Mouse (Mus musculus): ENCODE results near the gene Gm28308.

Gene Gm28308

GRCm38 (mm10) chr6:52166431-52167077 is 46.6 kb downstream of the Gm28308 start:
- no peak for DNase-seq

GRCm38 (mm10) chr6:52165441-52166370 is 47.4 kb downstream of the Gm28308 start:
- peak; percentile 68 to 79 for DNase-seq

GRCm38 (mm10) chr6:52164626-52165440 is 48.3 kb downstream of the Gm28308 start, which contains the start of gene Hoxa2:
Hoxa2 (minus strand) TSS chr6:52164831.
- peak; percentile 68 to 82 for DNase-seq

DNA sequence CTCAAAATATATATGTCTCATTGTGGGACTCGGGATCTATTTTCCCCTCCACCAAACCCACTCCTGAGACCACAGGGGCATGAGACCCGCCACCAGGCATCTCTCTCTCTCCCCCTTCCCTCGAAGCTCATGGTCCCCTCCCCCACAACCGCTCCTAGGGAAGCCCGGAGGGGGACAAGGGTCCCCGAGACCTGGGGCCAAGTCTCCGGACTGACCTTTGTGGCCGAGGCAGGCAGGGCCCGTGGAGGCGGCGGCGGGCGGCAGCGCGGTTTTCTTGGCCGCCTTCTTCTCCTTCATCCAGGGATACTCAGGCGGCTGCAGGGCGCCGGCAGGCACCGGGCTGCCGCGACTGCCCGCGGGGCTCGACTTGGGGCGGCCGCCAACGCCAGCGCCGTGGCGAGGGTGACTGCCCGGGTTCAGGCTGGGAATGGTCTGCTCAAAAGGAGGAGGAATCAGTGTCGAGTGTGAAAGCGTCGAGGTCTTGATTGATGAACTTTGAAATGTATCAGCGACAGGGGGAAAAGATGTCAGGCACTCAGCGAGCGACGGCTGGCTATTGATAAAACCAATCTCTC is 49.0 kb downstream of the Gm28308 start:
- DNase-seq, result peak; percentile 58 to 67

GRCm38 (mm10) chr6:52163366-52164031 is 49.6 kb downstream of the Gm28308 start:
- peak; percentile 63 to 83 for DNase-seq

DNA sequence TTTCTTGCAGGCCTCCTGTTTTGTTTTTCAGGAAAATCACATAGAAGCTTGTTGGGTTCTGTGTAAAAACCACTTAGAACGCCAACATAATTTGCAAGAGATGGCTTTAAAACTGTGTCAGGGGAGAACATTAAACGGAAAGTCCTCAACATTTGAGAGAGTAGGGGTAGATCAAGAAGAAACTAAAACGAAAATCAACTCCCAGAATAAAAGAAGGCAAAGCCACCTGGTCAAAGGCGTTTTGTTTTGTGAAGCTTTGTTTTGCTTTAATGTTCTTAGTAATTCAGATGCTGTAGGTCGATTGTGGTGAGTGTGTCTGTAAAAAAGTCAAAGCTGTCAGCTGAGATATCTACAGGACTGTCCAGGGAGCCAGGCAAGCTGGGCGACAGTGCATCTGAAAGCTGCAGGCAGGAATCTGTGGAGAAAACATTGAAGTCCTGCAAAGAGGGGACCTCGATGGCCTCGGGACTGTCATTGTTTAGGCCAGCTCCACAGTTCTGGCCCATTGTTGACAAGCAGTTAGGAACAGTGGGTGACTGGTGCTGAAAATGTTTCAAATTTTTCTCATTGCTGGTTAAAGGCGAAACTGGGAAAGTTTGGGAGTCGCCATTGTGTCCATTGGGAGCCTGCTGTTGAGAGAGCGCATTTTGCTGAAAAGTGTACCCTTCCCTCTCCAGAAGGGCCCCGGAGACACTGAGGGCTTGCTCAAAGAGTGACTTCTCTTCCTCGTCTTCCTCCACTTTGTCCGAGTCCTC is 50.4 kb downstream of the Gm28308 start:
- peak in 1 of 2 experiments; percentile 51 for DNase-seq

GRCm38 (mm10) chr6:52162093-52162380 is 51.1 kb downstream of the Gm28308 start:
- no peak for DNase-seq

- no peak for DNase-seq
Observed at GRCm38 (mm10) chr6:52161336-52162092, 51.6 kb downstream of the Gm28308 start.

DNA sequence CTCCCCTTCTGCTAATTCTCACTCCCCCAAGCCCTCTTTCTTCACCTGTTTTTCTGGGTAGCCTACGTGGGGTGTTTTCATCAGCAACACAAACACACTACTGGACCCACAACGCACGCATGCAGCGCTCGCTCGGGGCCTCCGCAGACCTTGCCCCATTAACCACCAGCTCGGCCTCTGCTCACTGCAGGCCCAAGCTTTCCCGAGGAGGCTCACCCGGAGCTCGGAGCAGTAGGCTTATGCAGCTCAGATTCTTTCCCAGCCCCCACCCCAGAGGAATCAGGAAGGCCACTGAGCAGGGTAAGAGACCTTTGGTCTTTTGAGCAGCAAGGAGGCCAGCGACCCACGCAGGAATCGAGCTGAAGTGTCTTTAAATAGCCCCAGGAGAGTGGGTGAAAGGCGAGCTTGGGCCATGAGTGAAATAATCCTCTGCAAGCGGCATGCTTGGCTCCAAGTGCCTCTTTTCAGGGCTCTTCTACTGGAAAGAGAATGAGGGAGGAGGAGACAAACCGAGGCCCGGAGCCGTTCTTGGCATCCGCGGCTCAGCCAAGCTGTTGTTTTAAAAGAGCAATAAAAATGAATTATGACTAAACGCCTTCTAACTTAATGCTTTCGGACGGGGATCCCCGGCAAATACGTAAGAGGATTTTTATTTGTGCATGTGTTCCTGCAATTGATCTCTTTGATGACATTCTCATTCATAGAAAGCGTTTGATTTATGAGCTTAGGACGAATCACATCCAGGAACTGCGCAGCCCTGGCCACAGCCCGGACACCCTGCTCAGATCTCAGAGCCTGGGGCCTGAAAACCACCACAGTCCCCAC is 52.4 kb downstream of the Gm28308 start:
- DNase-seq, result peak; percentile 69 to 87

DNA sequence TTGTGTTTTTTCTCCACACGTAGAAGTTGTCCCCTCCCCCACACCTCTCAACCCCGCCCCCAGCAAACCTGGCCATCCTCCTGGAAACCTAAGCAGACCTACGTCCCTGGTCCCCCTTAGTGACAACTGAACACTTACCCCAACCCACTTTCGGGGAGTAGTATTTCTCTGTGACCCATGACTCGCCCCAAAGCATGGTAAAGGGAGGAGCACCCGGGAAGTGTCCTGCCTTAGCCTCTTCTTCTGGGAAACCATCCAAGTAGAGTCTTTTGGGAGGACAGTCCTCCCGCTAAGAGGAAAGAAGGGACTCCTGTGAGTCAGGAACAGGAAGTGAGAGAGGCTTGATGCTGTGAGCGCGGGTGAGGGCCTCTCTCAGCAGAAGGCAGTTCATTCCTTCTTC is 53.2 kb downstream of the Gm28308 start:
- DNase-seq, result peak; percentile 45 to 51

GRCm38 (mm10) chr6:52159164-52159761 is 53.9 kb downstream of the Gm28308 start:
- DNase-seq, result peak; percentile 58 to 76

DNA sequence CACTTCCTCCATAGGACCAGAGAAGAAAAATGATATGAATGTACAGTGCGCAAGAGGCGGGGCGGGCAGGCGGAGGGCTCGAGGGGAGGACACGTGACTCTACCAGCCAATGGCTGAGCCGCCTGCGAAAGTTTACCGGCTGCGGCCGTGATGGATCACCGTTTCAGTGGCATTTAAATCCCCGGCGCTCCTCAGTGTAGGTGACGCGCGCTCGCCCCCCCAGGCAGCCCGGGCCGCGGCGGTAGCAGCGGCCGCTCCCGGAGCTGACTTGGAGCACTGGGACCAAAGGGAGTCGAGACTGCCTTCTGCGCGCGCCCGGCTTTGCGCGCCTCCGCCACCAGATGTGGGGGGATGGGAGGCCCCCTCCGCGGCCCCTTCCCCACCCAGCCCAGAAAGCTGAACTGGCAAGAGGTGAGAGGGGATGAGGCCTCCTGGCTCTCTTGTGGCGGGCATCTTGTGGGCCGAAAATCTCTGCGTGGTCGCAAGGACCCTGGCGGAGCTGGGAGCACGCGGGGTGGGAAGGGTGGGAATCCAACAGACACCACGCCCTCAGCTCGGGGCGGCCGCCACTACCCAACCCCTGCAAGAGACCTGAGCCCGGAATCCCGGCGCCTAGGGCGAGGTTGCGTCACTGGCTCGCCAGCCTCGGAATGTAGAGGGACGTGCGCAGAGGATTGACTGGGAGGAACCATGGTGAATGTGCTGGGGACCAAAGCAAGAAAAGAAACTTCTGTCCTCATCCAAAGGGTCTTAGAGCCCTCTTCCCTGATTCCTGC is 54.7 kb downstream of the Gm28308 start, which contains the start of gene Hoxa1:
Gene Hoxa1, minus strand, starts transcription at position 42 of the 776 bp plus-strand sequence.
- peak; percentile 89 to 93 for DNase-seq

GRCm38 (mm10) chr6:52157466-52158275 is 55.5 kb downstream of the Gm28308 start:
- DNase-seq, result no peak

DNA sequence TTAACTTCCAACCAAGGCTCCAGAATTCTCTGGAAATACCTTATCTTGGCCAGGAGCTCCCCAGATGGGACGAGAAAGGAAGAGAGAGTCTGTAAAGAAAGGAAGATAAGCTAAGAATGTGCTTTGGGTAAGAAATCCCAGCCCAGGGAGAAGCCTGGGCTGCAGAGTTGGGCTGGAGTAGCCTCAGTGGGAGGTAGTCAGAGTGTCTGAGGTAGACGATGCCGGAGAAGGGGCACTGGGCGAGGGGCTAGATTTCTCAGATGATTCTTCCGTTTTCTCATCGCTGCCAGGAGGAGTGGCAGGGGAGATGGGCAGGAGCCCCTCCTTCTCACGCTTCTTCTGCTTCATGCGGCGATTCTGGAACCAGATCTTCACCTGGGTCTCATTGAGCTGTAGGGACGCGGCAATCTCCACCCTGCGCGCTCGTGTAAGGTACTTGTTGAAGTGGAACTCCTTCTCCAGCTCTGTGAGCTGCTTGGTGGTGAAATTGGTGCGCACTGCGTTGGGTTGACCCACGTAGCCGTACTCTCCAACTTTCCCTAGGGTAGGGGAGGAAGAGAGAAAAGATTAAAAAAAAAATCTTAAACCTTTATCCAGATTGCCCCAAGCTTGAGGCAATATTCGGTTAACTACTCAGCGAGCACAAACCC is 56.5 kb downstream of the Gm28308 start:
- no peak for DNase-seq

DNA sequence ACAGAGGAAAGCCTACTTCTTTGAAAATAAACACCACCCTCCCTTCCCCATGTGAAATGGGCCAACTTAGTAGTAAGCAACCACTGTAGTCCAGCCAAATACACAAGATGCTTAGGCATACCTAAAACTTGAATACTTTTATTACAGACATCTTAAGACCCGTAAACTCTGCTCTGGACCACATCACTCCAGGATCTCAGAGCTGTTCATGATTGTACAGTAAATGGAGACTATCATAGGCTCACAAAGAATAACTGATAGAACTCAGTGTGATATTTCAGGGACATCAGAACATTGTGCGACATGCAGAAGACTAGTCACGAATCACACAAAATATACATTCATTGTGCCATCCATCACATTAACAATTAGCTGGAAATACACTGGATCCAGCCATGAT is 57.7 kb downstream of the Gm28308 start:
- DNase-seq, result no peak

DNA sequence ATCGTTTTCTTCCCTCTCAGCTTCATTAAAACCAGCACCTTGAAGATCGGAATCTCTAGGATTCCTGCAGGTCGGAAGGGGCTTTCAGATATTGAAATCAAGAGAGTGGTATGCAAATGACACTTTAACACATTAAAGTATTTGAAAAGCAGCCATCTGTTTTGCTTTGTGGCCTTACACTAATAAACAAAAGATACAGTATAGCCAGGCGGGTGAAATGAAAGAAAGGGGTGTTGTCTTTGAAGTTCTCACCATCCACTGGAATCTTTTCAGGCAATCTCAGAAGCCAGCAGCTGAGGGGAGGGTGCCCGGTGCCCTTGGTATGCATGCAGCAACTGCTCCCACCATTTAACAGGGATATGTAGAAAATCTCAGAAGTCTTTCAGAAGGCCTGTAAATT is 59.1 kb downstream of the Gm28308 start:
- no peak for DNase-seq

GRCm38 (mm10) chr6:52153270-52153669 is 59.9 kb downstream of the Gm28308 start:
- DNase-seq, result no peak
